29 mouse cellular contexts compared by ENCODE assay signal in the genomic region with DNA sequence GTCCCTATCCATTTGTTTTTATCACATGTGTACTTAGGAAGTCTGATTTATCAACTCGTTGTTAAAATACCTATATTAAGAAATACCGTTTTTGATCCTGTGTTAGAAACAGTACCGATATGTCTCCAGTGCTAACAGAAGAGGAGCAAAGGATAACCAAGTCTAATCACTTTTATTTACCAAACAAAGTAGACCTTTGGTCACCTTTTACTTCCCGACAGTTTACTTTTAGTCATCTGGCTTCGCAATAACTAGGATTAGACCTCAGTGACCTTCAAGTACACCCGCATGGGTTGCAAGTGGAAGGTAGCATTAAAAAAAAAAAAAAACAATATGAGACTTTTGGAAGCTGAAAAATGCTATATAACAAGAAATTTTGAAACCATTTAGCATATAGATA.
"Had no signal": no experiment of that assay in that cellular context is flagged by ENCODE, and none has a peak within 500 bp of the region (broad histone marks: within the 10 kb centered on the region; RNA-seq: fewer than 3 reads in every experiment).

No protein-coding gene starts in this region.

- H3K9ac ChIP-seq: embryonic facial prominence, embryonic 12.5 days; embryonic facial prominence, embryonic 13.5 days; embryonic facial prominence, embryonic 15.5 days; forebrain, embryonic 12.5 days; forebrain, embryonic 13.5 days; forebrain, embryonic 15.5 days; forebrain, postnatal 0 days had no signal

- ATAC-seq: forebrain, embryonic 13.5 days; forebrain, embryonic 14.5 days; forebrain, embryonic 15.5 days; forebrain, embryonic 16.5 days; forebrain, postnatal 0 days had no signal

- H3K27me3 ChIP-seq: embryonic facial prominence, embryonic 12.5 days; embryonic facial prominence, embryonic 13.5 days; embryonic facial prominence, embryonic 15.5 days; forebrain, embryonic 12.5 days; forebrain, embryonic 13.5 days; forebrain, embryonic 15.5 days had no signal

- H3K27ac ChIP-seq: embryonic facial prominence, embryonic 10.5 days; embryonic facial prominence, embryonic 12.5 days; embryonic facial prominence, embryonic 13.5 days; embryonic facial prominence, embryonic 15.5 days; forebrain, embryonic 10.5 days; forebrain, embryonic 12.5 days; forebrain, embryonic 13.5 days; forebrain, embryonic 15.5 days; gastrocnemius, adult 2 months; heart, adult 2 months had no signal

- H3K4me2 ChIP-seq: embryonic facial prominence, embryonic 12.5 days; embryonic facial prominence, embryonic 13.5 days; embryonic facial prominence, embryonic 15.5 days; forebrain, embryonic 12.5 days; forebrain, embryonic 13.5 days; forebrain, embryonic 15.5 days had no signal

- H3K36me3 ChIP-seq: embryonic facial prominence, embryonic 10.5 days; embryonic facial prominence, embryonic 12.5 days; embryonic facial prominence, embryonic 13.5 days; embryonic facial prominence, embryonic 15.5 days; forebrain, embryonic 10.5 days; forebrain, embryonic 12.5 days; forebrain, embryonic 15.5 days had no signal

- H3K4me3 ChIP-seq: embryonic facial prominence, embryonic 10.5 days; embryonic facial prominence, embryonic 12.5 days; embryonic facial prominence, embryonic 13.5 days; embryonic facial prominence, embryonic 15.5 days; erythroblast, embryonic 14.5 days; forebrain, embryonic 10.5 days; forebrain, embryonic 12.5 days; forebrain, embryonic 13.5 days; forebrain, embryonic 15.5 days; gastrocnemius, adult 2 months; heart, adult 2 months had no signal

- DNase-seq: cerebellum, adult 2 months; cerebellum, adult 8-10 months; cerebellum, adult 9-10 months; cerebellum, adult 9-11 months; cerebellum, postnatal 10 days; cerebellum, postnatal 14 days; cerebellum, postnatal 25 days; cerebellum, postnatal 36 days; embryo, embryonic 11 days; forebrain, postnatal 0 days; gastrocnemius, adult 2 months; gastrocnemius, postnatal 10 days; gastrocnemius, postnatal 14 days; gastrocnemius, postnatal 25 days; gastrocnemius, postnatal 36 days; heart, adult 11 months; heart, adult 18-20 months; heart, adult 2 months had no signal

- H3K4me1 ChIP-seq: embryonic facial prominence, embryonic 10.5 days; embryonic facial prominence, embryonic 12.5 days; embryonic facial prominence, embryonic 13.5 days; embryonic facial prominence, embryonic 15.5 days; forebrain, embryonic 10.5 days; forebrain, embryonic 12.5 days; forebrain, embryonic 13.5 days; forebrain, embryonic 15.5 days had no signal

- H3K9me3 ChIP-seq: embryonic facial prominence, embryonic 10.5 days; embryonic facial prominence, embryonic 12.5 days; embryonic facial prominence, embryonic 13.5 days; embryonic facial prominence, embryonic 15.5 days; forebrain, embryonic 10.5 days; forebrain, embryonic 12.5 days; forebrain, embryonic 13.5 days; forebrain, embryonic 15.5 days had no signal
